Mouse (Mus musculus) limb, embryonic 10.5 days (tissue): ENCODE data around the gene Smyd5. TPM values are rescaled to one million over a fixed set of nuclear protein-coding genes. Genes with fewer than 3 reads are reported as not detected.

Experiments used
- DNase-seq: peaks from one replicate; pipeline ENCODE4 v3.0.0-alpha.2; 2017; ENCODE audit warnings: low spot score
- H3K27ac ChIP-seq: fragments of 300-500 bp; sonication (generic); 2 replicates; pipeline ENCODE4 v1.5.1; 2016; ENCODE audit warnings: mild to moderate bottlenecking
- H3K27me3 ChIP-seq: fragments of 300-500 bp; sonication (generic); 2 replicates; pipeline ENCODE4 v1.6.1; 2016; ENCODE audit warnings: low read depth, mild to moderate bottlenecking; ENCODE audit not compliant: poor library complexity, severe bottlenecking
- H3K36me3 ChIP-seq: fragments of 300-500 bp; sonication (generic); 2 replicates; pipeline ENCODE4 v1.6.1; 2016; ENCODE audit warnings: mild to moderate bottlenecking, moderate library complexity
- H3K4me1 ChIP-seq: fragments of 300-500 bp; sonication (generic); 2 replicates; pipeline ENCODE4 v1.6.1; 2016
- H3K4me3 ChIP-seq: fragments of 300-500 bp; sonication (generic); 2 replicates; pipeline ENCODE4 v1.5.1; 2016; ENCODE audit warnings: mild to moderate bottlenecking, moderate library complexity
- H3K9me3 ChIP-seq: fragments of 300-500 bp; sonication (generic); replicated peaks from 2 replicates; pipeline ENCODE4 v1.6.1; 2016; ENCODE audit warnings: mild to moderate bottlenecking
- WGBS: fragments of 180-500 bp; shearing (Covaris S2); methylation state at CpG from one replicate; pipeline ENCODE4 v1.1.7; 2016; 5-methylcytosine and 5-hydroxymethylcytosine counted together
- polyA plus RNA-seq: library from polyadenylated mRNA; unstranded; fragments of >200 nt; fragmentation: Nextera tagmentation; extraction: Ambion mirVana; gene quantifications from 2 replicates; pipeline ENCODE4 v1.2.1, GENCODE M21; 2016

Gene Smyd5
- polyA plus RNA-seq, 1 experiment from 2014 or later = 88.0 TPM

- peak within 1 kb of the TSS; percentile 94 for H3K27ac ChIP-seq
- under 1% methylated on average over 54 of the region's 54 CpGs for WGBS
- DNase-seq = peak; percentile 98
- no peaks in the 10 kb centered on the region for H3K27me3 ChIP-seq
- peak within 1 kb of the TSS; percentile 69 for H3K4me3 ChIP-seq
- H3K4me1 ChIP-seq = peaks cover 30% of the 10 kb centered on the region
- no peaks in the 10 kb centered on the region for H3K9me3 ChIP-seq
- H3K36me3 ChIP-seq = peaks cover 34% of the 10 kb centered on the region
These were observed 20.0 kb downstream of the Smyd5 start, which contains the start of gene Pradc1 for GRCm38 (mm10) chr6:85451664-85452410. TSS of gene Pradc1 (minus strand) at chr6:85451970.

GRCm38 (mm10) chr6:85452411-85452665 is 20.5 kb downstream of the Smyd5 start:
- peaks cover 30% of the 10 kb centered on the region for H3K4me1 ChIP-seq
- under 1% methylated on average over 15 of the region's 15 CpGs for WGBS

GRCm38 (mm10) chr6:85452816-85453215 is 21.0 kb downstream of the Smyd5 start:
- H3K4me1 ChIP-seq = peaks cover 30% of the 10 kb centered on the region
- DNase-seq = no peak

More at GRCm38 (mm10) chr6:85452411-85452665, 20.5 kb downstream of the Smyd5 start:
- no peak for DNase-seq
- H3K4me3 ChIP-seq = peak overlapping the region; percentile 69
- no peaks in the 10 kb centered on the region for H3K9me3 ChIP-seq
- peak overlapping the region; percentile 94 for H3K27ac ChIP-seq
- no peaks in the 10 kb centered on the region for H3K27me3 ChIP-seq
- H3K36me3 ChIP-seq = peaks cover 34% of the 10 kb centered on the region

DNA sequence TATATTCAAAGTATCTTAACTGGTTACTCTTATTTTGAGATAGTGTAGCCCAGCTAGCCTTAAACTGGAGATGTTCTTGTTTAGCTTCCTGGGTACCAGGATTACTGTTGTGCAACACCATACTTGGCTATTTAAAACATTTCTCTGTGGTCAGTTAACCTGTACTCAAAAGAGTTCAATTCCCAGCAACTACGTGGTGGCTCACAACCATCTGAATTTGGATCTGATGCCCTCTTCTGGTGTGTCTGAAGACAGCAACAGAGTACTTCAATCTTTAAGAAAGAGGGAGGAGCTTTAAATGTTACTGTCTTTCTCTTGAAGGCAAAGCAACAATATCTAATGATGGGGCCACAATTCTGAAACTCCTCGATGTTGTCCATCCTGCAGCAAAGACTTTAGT is 27.8 kb downstream of the Smyd5 start:
- WGBS = 89% methylated on average over 2 of the region's 2 CpGs
- peaks cover 91% of the 10 kb centered on the region for H3K36me3 ChIP-seq
- DNase-seq = no peak
- H3K4me3 ChIP-seq = no peak overlapping the region
- H3K9me3 ChIP-seq = no peaks in the 10 kb centered on the region
- no peaks in the 10 kb centered on the region; the same call in 1 of the 2 replicates for H3K4me1 ChIP-seq
- no peak overlapping the region for H3K27ac ChIP-seq
- no peaks in the 10 kb centered on the region for H3K27me3 ChIP-seq

More at GRCm38 (mm10) chr6:85452816-85453215, 21.0 kb downstream of the Smyd5 start:
- H3K36me3 ChIP-seq = peaks cover 34% of the 10 kb centered on the region
- WGBS = 16% methylated on average over 7 of the region's 7 CpGs
- no peaks in the 10 kb centered on the region for H3K9me3 ChIP-seq
- peak overlapping the region; percentile 94 for H3K27ac ChIP-seq
- no peaks in the 10 kb centered on the region for H3K27me3 ChIP-seq
- peak overlapping the region; percentile 69 for H3K4me3 ChIP-seq

GRCm38 (mm10) chr6:85465381-85465780 is 33.6 kb downstream of the Smyd5 start:
- Histone ChIP-seq H3K4me1 (no peaks in the 10 kb centered on the region), H3K36me3 (peaks cover 97% of the 10 kb centered on the region), H3K27ac (no peak overlapping the region), H3K4me3 (no peak overlapping the region), H3K9me3 (no peaks in the 10 kb centered on the region), H3K27me3 (no peaks in the 10 kb centered on the region)
- DNase-seq = no peak

GRCm38 (mm10) chr6:85469660-85470430 is 38.1 kb downstream of the Smyd5 start:
- 80% methylated on average over 5 of the region's 5 CpGs for WGBS
- Histone ChIP-seq H3K4me3 (no peak overlapping the region), H3K9me3 (no peaks in the 10 kb centered on the region), H3K4me1 (peaks cover 8% of the 10 kb centered on the region; the same call in 1 of the 2 replicates), H3K27me3 (0 out of 2 replicates have a peak, but pooled peaks cover 21% of the 10 kb centered on the region), H3K27ac (no peak overlapping the region), H3K36me3 (peaks cover 53% of the 10 kb centered on the region)
- DNase-seq = no peak

DNA sequence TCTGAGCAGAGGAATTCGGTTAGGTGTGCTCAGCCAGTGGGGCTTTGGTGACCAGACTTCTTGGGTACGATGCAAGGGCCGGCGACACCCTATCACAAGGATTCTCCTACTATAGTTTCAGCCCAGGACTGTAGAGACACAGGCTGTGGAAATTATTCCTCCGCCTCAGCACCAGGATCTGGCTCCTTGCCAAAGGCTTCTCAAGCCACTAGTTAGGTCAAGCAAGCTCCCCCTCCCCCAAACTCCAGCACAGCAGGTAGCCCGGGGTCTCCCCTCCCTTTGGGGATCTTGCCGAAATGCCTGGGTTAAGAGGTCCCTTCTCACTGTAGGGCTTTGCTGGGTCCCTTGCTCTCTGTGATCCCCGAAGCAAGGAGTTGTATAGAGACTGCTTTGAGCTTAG is 40.2 kb downstream of the Smyd5 start:
- peaks cover 27% of the 10 kb centered on the region; the same call in 1 of the 2 replicates for H3K27me3 ChIP-seq
- DNase-seq = no peak
- H3K27ac ChIP-seq = no peak overlapping the region
- H3K4me1 ChIP-seq = peaks cover 16% of the 10 kb centered on the region
- no peak overlapping the region for H3K4me3 ChIP-seq
- 67% methylated on average over 8 of the region's 8 CpGs for whole genome bisulfite sequencing
- peaks cover 35% of the 10 kb centered on the region for H3K36me3 ChIP-seq
- H3K9me3 ChIP-seq = no peaks in the 10 kb centered on the region

DNA sequence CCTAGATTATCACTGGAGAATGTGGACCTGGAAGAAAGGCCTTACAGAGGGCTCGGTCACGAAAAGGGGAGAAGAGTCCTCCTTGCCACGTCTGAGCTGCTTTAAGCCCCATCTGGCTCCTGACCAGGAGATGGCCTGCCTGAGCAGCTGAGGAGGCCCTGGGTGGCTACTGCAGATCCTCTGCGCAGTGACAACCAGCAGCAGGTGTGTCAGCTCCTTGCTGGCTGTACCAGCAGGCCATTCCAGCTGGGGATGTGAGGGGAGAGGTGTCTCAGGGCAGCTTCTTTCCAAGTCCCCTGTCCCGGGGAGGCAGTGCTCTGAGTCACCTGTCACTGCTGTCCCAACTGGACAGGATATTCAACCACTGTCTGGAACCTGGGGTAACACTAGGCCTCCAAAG is 40.8 kb downstream of the Smyd5 start:
- no peak for DNase-seq
- H3K27ac ChIP-seq = no peak overlapping the region
- WGBS = 58% methylated on average over 5 of the region's 5 CpGs
- no peaks in the 10 kb centered on the region for H3K9me3 ChIP-seq
- peaks cover 30% of the 10 kb centered on the region for H3K27me3 ChIP-seq
- H3K4me1 ChIP-seq = peaks cover 22% of the 10 kb centered on the region
- H3K36me3 ChIP-seq = peaks cover 30% of the 10 kb centered on the region
- H3K4me3 ChIP-seq = no peak overlapping the region

- Histone ChIP-seq H3K27ac (no peak overlapping the region), H3K4me3 (no peak overlapping the region), H3K27me3 (peaks cover 60% of the 10 kb centered on the region), H3K36me3 (peaks cover 11% of the 10 kb centered on the region; the same call in 1 of the 2 replicates), H3K9me3 (no peaks in the 10 kb centered on the region), H3K4me1 (peaks cover 33% of the 10 kb centered on the region)
- no peak for DNase-seq
- 82% methylated on average over 3 of the region's 3 CpGs for WGBS
These were observed 43.8 kb downstream of the Smyd5 start for GRCm38 (mm10) chr6:85475581-85475980.

DNA sequence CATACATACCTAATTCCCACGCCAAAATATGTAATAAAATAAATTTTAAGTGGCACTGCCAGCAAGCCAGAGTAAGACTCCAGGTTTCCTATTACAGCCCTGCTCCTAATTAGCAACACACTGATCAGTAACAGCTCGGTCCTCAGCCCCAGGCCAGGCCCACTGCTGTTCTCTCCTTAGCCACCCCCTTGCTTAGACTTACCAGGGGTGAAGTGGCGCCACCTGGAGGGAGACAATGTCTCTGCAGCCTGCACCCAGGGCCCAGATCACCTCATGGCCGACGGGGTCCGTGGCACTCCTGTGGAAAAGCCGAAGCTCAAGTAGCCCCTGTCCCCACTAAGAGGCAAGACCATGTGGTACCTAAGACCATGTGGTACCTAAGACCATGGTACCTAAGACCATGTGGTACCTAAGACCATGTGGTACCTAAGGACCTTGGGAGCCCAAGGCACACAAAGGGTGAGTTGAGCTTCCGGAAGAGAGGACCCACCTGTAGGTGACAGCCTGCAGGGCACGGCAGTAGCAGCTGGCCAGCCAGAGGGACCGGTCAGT is 45.7 kb downstream of the Smyd5 start:
- H3K4me3 ChIP-seq = no peak overlapping the region
- H3K36me3 ChIP-seq = peaks cover 13% of the 10 kb centered on the region; the same call in 1 of the 2 replicates
- H3K9me3 ChIP-seq = no peaks in the 10 kb centered on the region
- H3K27me3 ChIP-seq = peaks cover 71% of the 10 kb centered on the region
- 35% methylated on average over 10 of the region's 10 CpGs for WGBS
- H3K4me1 ChIP-seq = peaks cover 28% of the 10 kb centered on the region
- DNase-seq = peak; percentile 77
- H3K27ac ChIP-seq = peak overlapping the region; percentile 17; the same call in 1 of the 2 replicates

GRCm38 (mm10) chr6:85478416-85478815 is 46.6 kb downstream of the Smyd5 start:
- peaks cover 13% of the 10 kb centered on the region; the same call in 1 of the 2 replicates for H3K36me3 ChIP-seq
- WGBS = 39% methylated on average over 14 of the region's 14 CpGs
- H3K4me1 ChIP-seq = peaks cover 28% of the 10 kb centered on the region
- H3K9me3 ChIP-seq = no peaks in the 10 kb centered on the region
- DNase-seq = no peak
- no peak overlapping the region for H3K4me3 ChIP-seq
- H3K27me3 ChIP-seq = peaks cover 75% of the 10 kb centered on the region
- H3K27ac ChIP-seq = peak overlapping the region; percentile 14; the same call in 1 of the 2 replicates

GRCm38 (mm10) chr6:85479979-85480378 is 48.2 kb downstream of the Smyd5 start:
- WGBS = 88% methylated on average over 5 of the region's 5 CpGs
- DNase-seq = no peak
- peaks cover 82% of the 10 kb centered on the region for H3K27me3 ChIP-seq

DNA sequence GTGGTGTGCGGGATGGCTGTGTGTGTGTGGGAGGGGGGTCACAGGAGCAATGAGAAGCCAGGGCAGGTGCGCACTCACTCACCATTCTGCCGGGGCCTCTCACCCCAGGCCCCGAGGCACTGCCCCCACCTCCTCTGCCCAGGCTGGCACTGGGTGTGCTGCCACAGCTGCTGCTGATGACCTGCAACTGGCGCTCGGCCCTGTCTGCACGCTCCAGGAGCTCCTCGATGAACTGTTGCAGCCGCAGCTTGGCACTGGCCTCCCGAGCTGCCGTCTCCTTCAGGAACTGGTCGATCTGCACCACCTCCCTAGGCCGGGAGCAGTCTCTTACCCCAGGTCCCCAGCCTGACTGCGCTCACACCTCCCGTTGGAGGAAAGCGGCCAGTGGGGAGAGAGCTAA is 48.9 kb downstream of the Smyd5 start:
- Histone ChIP-seq H3K4me1 (peaks cover 39% of the 10 kb centered on the region), H3K27ac (no peak overlapping the region), H3K36me3 (peaks cover 9% of the 10 kb centered on the region; the same call in 1 of the 2 replicates), H3K27me3 (peaks cover 84% of the 10 kb centered on the region), H3K9me3 (no peaks in the 10 kb centered on the region), H3K4me3 (no peak overlapping the region)
- WGBS = 75% methylated on average over 16 of the region's 16 CpGs
- no peak for DNase-seq

More at GRCm38 (mm10) chr6:85479979-85480378, 48.2 kb downstream of the Smyd5 start:
- Histone ChIP-seq H3K36me3 (peaks cover 12% of the 10 kb centered on the region; the same call in 1 of the 2 replicates), H3K9me3 (no peaks in the 10 kb centered on the region), H3K4me1 (peaks cover 43% of the 10 kb centered on the region), H3K27ac (no peak overlapping the region), H3K4me3 (no peak overlapping the region)
